Mouse (Mus musculus): ENCODE data around the gene Olfr373.
"Not testable (repeated sequence)": the region's sequence is repeated elsewhere in the genome, so short reads cannot be mapped to it uniquely, and the experiment has no call there.

DNA sequence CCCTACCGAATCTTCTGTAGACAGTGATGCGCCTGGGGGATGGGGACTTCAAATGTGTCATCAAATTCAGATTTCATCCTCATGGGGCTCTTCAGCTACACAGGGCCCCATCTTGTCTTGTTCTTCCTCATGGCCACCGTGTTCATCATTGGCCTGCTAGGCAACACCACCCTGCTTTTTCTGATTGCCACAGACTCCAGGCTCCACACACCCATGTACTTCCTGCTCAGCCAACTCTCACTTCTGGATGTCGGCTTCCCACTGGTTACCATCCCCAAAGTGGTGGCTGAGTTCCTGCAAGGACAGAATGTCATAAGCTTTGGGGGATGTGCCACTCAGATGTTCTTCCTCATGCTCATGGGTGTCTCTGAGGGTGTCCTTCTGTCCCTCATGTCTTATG is 25.3 kb upstream of the Olfr373 start:
- not testable (repeated sequence) for TF ChIP-seq MYOD1 (IDR thresholded peaks at IDR 0.05; ENCODE audit: control insufficient read depth, insufficient read length, low read depth); USF1 (IDR thresholded peaks at IDR 0.05; ENCODE audit: low read depth); CTCF (IDR thresholded peaks at IDR 0.05; ENCODE audit: control insufficient read depth, insufficient read depth, insufficient read length); MAX (IDR thresholded peaks at IDR 0.05); FOSL1 (IDR thresholded peaks at IDR 0.05; ENCODE audit: insufficient read depth, low read length, poor library complexity, severe bottlenecking)

Measured in C2C12 (cell line).